Mouse (Mus musculus): Measurements from ENCODE around the gene Nrg4. TPM values are rescaled to one million over a fixed set of nuclear protein-coding genes. Genes with fewer than 3 reads are reported as not detected.

Nrg4 gene
- total RNA-seq, 2 experiments from 2014 or later: 7.2 to 10.5 TPM

GRCm38 (mm10) chr9:55225165-55225737 is 101.4 kb downstream of the Nrg4 start:
- ATAC-seq (replicated peaks; ENCODE audit: poor library complexity): no peak

- no peak for ATAC-seq (replicated peaks; ENCODE audit: poor library complexity)
These were observed 109.3 kb downstream of the Nrg4 start for GRCm38 (mm10) chr9:55217381-55217780.

GRCm38 (mm10) chr9:55216078-55216477 is 110.6 kb downstream of the Nrg4 start:
- no peak for ATAC-seq (replicated peaks; ENCODE audit: poor library complexity)

DNA sequence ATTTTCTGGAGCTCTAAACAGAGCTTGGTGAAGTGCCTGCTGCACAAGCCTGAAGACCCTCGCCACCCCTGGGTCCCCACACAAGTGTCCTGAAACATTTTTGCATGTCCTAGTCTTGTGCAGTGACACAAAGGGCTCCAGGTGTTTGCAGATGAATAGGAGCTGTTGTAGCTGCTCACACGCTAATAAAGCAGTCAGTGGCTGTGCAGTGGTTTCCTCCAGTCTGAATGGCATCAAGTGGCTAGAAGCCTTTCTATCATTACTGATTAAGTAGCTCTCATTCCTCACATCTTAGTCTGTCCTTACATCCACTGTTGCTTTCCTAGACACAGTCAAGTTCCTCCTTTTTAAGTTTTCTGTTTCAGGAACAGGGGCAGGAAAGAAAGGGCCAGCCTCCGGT is 111.0 kb downstream of the Nrg4 start:
- ATAC-seq (replicated peaks; ENCODE audit: poor library complexity): no peak

- no peak for ATAC-seq (replicated peaks; ENCODE audit: poor library complexity)
These were observed 111.6 kb downstream of the Nrg4 start for GRCm38 (mm10) chr9:55215056-55215455.

- ATAC-seq (replicated peaks; ENCODE audit: poor library complexity): no peak
These were observed 113.2 kb downstream of the Nrg4 start for GRCm38 (mm10) chr9:55213396-55213795.

GRCm38 (mm10) chr9:55211611-55212010 is 115.0 kb downstream of the Nrg4 start:
- ATAC-seq (replicated peaks; ENCODE audit: poor library complexity): no peak

- ATAC-seq (replicated peaks; ENCODE audit: poor library complexity): peak; percentile 95
These were observed 117.7 kb downstream of the Nrg4 start, which contains the start of gene Fbxo22 for GRCm38 (mm10) chr9:55208790-55209481. Gene Fbxo22 (plus strand): TSS chr9:55208925.

- peak; percentile 12; the same call in 1 of the 2 replicates for ATAC-seq (replicated peaks; ENCODE audit: poor library complexity)
These were observed 118.2 kb downstream of the Nrg4 start for GRCm38 (mm10) chr9:55208458-55208789.

DNA sequence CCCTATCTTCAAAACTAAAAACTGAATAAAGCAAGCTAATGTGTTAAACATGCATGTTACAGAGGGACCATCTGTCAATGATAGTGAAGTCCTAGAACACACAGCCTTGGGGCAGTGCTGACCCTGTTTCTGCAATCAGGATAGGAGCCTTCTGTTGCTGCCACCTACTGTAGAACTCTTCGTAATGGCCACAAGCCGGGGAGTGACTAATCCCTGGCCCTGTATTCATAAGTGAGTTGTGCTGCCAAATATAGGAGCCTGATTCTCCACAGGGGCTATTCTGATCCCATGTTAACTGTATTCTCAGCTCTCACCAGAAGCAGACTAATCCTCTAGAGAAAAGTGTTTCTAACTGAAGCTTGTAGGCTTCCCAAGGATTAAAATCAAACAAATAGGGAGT is 127.3 kb downstream of the Nrg4 start:
- no peak for ATAC-seq (replicated peaks; ENCODE audit: poor library complexity)

DNA sequence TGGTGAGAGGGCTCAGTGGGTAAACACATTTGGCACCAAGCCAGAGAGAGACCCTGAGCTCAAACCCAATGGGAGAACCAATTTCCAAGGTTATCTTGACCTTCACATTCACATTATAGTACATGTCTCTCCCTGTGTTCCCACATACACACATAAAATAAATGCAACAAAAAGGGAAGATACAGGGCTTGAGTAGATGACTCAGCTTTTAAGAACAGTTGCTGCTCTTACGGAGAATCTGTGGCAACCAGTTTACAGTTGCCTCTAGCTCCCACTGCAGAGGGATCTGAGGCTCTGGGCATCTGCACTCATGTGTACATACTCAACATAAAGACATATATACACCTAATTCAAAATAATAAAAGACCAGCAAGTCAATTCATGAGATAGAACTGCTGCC is 128.4 kb downstream of the Nrg4 start:
- no peak for ATAC-seq (replicated peaks; ENCODE audit: poor library complexity)

- ATAC-seq (replicated peaks; ENCODE audit: poor library complexity): no peak
These were observed 130.8 kb downstream of the Nrg4 start for GRCm38 (mm10) chr9:55195876-55196275.

- no peak for ATAC-seq (replicated peaks; ENCODE audit: poor library complexity)
These were observed 152.4 kb downstream of the Nrg4 start for GRCm38 (mm10) chr9:55174235-55174634.

DNA sequence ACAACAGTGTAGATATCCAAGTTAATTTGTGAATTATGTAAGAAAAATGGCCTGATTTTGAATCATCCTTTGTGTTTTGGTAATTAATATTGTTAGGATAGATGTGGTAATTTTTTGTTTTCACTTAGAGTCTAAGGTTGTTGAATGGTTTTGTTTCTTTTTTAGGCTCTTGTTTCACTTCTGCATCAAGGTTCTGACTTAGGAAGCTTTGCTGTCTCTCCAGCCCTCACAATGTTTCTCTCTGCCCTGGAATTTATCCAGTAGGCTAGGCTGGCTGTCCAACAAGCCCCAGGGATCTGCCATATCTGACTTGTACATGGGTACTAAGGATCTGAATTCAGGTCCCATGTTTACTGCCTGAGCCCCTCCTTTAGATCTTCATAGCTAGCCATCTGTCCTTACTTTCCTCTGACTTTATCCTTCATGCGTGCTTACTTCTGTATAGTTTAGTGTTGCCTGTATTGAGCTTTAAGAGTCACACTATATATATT is 154.4 kb downstream of the Nrg4 start:
- ATAC-seq (replicated peaks; ENCODE audit: poor library complexity): no peak

- peak; percentile 73 for ATAC-seq (replicated peaks; ENCODE audit: poor library complexity)
These were observed 155.8 kb downstream of the Nrg4 start for GRCm38 (mm10) chr9:55170655-55171412.

Other genes starting within 250 kb of the Nrg4 start
- gene Ube2q2, start 178.0 kb downstream of the Nrg4 start, total RNA-seq (2015): 44.4 and 46.8 TPM in 2 replicates
- gene Ube2q2, start 178.0 kb downstream of the Nrg4 start, total RNA-seq (2017): 45.2 and 57.7 TPM in 2 replicates
- gene Fbxo22, start 117.9 kb downstream of the Nrg4 start, total RNA-seq (2015): 58.7 and 59.2 TPM in 2 replicates
- 52.7 and 56.9 TPM in 2 replicates for gene Fbxo22, start 117.9 kb downstream of the Nrg4 start, total RNA-seq (2017)
- not detected in 2 replicates for gene Tmem266, start 69 bp upstream of the Nrg4 start, total RNA-seq (2015)
- not detected in 2 replicates for gene Tmem266, start 69 bp upstream of the Nrg4 start, total RNA-seq (2017)
- 151 and 155 TPM in 2 replicates for gene Etfa, start 185.4 kb upstream of the Nrg4 start, total RNA-seq (2015)
- 58.1 and 83.2 TPM in 2 replicates for gene Etfa, start 185.4 kb upstream of the Nrg4 start, total RNA-seq (2017)
- gene Isl2, start 211.8 kb upstream of the Nrg4 start, total RNA-seq (2015): not detected in 2 replicates
- not detected in 2 replicates for gene Isl2, start 211.8 kb upstream of the Nrg4 start, total RNA-seq (2017)

Data from megakaryocyte progenitor cell, adult 5-6 weeks (primary cell).